Mouse (Mus musculus) midbrain, embryonic 11.5 days (tissue): ENCODE data around the gene Tm9sf1. TPM values are rescaled to one million over a fixed set of nuclear protein-coding genes. Genes with fewer than 3 reads are reported as not detected.
A peak's percentile ranks its signal among the peaks of the same experiment; 100 is the strongest.

Source experiments
- ATAC-seq: fragments of 200-750 bp; cut with Nextera tagmentation; 2 replicates; pipeline ENCODE4 v1.8.0; 2017; ENCODE audit warnings: moderate TSS enrichment, moderate library complexity; ENCODE audit not compliant: low FRiP score
- DNase-seq: peaks from one replicate; pipeline ENCODE4 v3.0.0; 2015; ENCODE audit warnings: low spot score; ENCODE audit errors: missing footprints
- H3K27ac ChIP-seq: fragments of 300-500 bp; sonication (generic); 2 replicates; pipeline ENCODE4 v1.5.1; 2014; ENCODE audit warnings: low read depth, low read length
- H3K27me3 ChIP-seq: fragments of 300-500 bp; sonication (generic); 2 replicates; pipeline ENCODE4 v1.6.1; 2014; ENCODE audit warnings: mild to moderate bottlenecking, low read length, moderate library complexity, mixed read lengths; ENCODE audit not compliant: control insufficient read depth, insufficient read depth
- H3K36me3 ChIP-seq: fragments of 300-500 bp; sonication (generic); 2 replicates; pipeline ENCODE4 v1.6.1; 2014; ENCODE audit warnings: mild to moderate bottlenecking, low read length, moderate library complexity, mixed read lengths; ENCODE audit not compliant: control insufficient read depth, insufficient read depth
- H3K4me1 ChIP-seq: fragments of 300-500 bp; sonication (generic); 2 replicates; pipeline ENCODE4 v1.6.1; 2014; ENCODE audit warnings: low read length; ENCODE audit not compliant: control insufficient read depth, insufficient read depth
- H3K4me2 ChIP-seq: fragments of 300-500 bp; sonication (generic); 2 replicates; pipeline ENCODE4 v1.6.1; 2014; ENCODE audit warnings: mild to moderate bottlenecking, moderate library complexity
- H3K4me3 ChIP-seq: fragments of 300-500 bp; sonication (generic); 2 replicates; pipeline ENCODE4 v1.5.1; 2014; ENCODE audit warnings: low read depth, low read length
- H3K9ac ChIP-seq: fragments of 300-500 bp; sonication (generic); 2 replicates; pipeline ENCODE4 v1.6.1; 2014; ENCODE audit warnings: low read length
- H3K9me3 ChIP-seq: fragments of 300-500 bp; sonication (generic); 2 replicates; pipeline ENCODE4 v1.6.1; 2016; ENCODE audit warnings: low read length; ENCODE audit not compliant: control insufficient read depth
- WGBS: fragments of 180-500 bp; shearing (Covaris S2); extraction: QIAGEN DNeasy Blood & Tissue Kit; methylation state at CpG from one replicate; pipeline ENCODE4 v1.1.7; 2014; 5-methylcytosine and 5-hydroxymethylcytosine counted together
- polyA plus RNA-seq: library from polyadenylated mRNA; unstranded; fragments of >200 nt; fragmentation: Nextera tagmentation; extraction: Ambion mirVana; gene quantifications from 2 replicates; pipeline ENCODE4 v1.2.1, GENCODE M21; 2014

Gene Tm9sf1
- polyA plus RNA-seq, 1 experiment from 2014 or later: 58.1 TPM

DNA sequence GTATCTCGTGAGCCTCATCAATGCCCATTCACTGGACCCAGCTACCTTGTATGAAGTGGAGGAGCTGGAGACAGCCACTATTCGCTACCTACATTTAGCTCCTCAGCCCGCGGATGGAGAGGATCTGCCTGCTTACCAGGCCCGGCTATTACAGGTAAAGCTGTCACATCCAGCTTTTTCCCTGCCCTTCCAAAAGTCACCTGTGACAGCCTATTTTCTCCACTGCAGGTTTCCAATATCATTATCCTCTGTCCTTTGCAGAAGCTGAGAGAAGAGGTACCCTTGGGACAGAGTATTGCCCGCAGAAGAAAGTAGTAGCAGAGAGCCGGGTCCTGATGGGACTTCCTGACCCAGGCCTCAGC is 40.4 kb downstream of the Tm9sf1 start, which contains the start of gene Irf9:
TSS of gene Irf9 (plus strand) at position 301 of the 362 bp plus-strand sequence.
- peak within 1 kb of the TSS; percentile 28; the same call in 1 of the 2 replicates for H3K4me2 ChIP-seq
- peak within 1 kb of the TSS; percentile 10; the same call in 1 of the 2 replicates for H3K4me3 ChIP-seq
- peak within 1 kb of the TSS; percentile 34; the same call in 1 of the 2 replicates for H3K9ac ChIP-seq

DNA sequence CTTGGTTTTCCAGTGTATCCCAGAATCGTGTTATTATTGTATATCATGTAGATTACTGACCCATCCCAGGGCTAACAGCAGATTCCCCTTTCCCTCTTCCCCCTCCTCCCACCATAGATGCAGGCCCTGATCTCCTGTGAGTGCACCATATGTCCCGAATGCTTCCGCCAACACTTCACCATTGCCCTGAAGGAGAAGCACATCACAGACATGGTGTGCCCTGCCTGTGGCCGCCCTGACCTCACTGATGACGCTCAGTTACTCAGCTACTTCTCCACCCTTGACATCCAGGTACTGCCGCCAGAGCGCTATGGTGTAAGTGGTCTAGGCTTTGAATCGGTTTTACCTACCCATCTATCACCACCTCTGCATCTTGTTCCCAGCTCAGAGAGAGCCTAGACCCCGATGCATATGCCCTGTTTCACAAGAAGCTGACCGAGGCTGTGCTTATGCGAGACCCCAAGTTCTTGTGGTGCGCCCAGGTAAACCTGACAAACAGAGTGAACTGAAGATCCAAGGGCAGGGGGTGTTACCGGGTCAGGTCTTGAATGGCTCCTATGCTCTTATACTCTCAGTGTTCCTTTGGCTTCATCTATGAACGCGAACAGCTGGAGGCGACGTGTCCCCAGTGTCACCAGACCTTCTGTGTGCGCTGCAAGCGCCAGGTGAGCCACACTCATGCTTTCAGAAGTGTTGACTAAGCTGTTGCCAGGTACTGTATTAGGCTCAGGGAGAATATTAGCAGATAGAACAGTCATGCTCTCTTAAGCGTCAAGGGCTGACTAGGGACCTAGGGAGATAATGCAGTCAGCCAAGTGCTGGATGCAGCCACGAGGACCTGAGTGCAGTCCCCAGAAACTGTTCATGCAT is 44.9 kb downstream of the Tm9sf1 start:
- no peak overlapping the region for H3K4me2 ChIP-seq
- H3K4me3 ChIP-seq: no peak overlapping the region
- H3K9me3 ChIP-seq: no peaks in the 10 kb centered on the region
- ATAC-seq (no peak), DNase-seq (peak; percentile 67)
- WGBS: 95% methylated on average over 21 of the region's 21 CpGs
- H3K4me1 ChIP-seq: no peaks in the 10 kb centered on the region
- H3K27ac ChIP-seq: no peak overlapping the region
- H3K27me3 ChIP-seq: no peaks in the 10 kb centered on the region
- no peak overlapping the region for H3K9ac ChIP-seq
- H3K36me3 ChIP-seq: peaks cover 34% of the 10 kb centered on the region

More for the DNA sequence above, 40.4 kb downstream of the Tm9sf1 start, which contains the start of gene Irf9:
- Histone ChIP-seq H3K9me3 (no peaks in the 10 kb centered on the region), H3K27me3 (no peaks in the 10 kb centered on the region), H3K36me3 (peaks cover 20% of the 10 kb centered on the region), H3K27ac (no peak within 1 kb of the TSS), H3K4me1 (no peaks in the 10 kb centered on the region)
- ATAC-seq (no peak), DNase-seq (peak; percentile 73)
- WGBS: 88% methylated on average over 7 of the region's 7 CpGs

DNA sequence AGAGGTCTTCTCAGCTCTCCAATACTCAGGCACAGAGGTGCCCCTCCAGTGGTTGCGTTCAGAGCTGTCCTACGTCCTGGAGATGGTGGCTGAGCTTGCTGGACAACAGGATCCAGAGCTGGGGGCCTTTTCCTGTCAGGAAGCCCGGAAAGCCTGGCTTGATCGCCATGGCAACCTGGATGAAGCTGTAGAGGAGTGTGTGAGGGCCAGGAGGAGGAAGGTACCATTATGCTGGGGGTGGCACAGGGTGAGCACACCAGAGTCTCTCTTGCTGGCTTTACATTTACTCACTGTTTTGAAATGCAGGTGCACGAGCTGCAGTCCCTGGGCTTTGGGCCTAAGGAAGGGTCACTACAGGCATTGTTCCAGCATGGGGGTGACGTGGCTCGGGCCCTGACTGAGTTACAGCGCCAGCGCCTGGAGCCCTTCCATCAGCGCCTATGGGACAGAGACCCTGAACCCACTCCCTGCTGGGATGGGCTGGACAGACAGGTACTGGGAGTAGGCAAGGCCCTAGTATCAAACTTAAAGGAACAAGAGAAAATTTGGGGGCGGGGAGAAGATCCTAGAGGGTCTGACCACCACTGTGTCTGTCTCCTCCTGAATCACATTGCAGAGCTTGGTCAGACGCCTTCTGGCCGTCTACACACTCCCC is 47.4 kb downstream of the Tm9sf1 start:
- H3K27me3 ChIP-seq: no peaks in the 10 kb centered on the region
- H3K36me3 ChIP-seq: peaks cover 26% of the 10 kb centered on the region
- H3K9ac ChIP-seq: no peak overlapping the region
- DNase-seq: peak; percentile 66
- ATAC-seq: no peak
- no peaks in the 10 kb centered on the region for H3K9me3 ChIP-seq
- no peak overlapping the region for H3K4me3 ChIP-seq
- no peak overlapping the region for H3K4me2 ChIP-seq
- WGBS: 78% methylated on average over 13 of the region's 13 CpGs
- no peak overlapping the region for H3K27ac ChIP-seq
- peaks cover 9% of the 10 kb centered on the region for H3K4me1 ChIP-seq

DNA sequence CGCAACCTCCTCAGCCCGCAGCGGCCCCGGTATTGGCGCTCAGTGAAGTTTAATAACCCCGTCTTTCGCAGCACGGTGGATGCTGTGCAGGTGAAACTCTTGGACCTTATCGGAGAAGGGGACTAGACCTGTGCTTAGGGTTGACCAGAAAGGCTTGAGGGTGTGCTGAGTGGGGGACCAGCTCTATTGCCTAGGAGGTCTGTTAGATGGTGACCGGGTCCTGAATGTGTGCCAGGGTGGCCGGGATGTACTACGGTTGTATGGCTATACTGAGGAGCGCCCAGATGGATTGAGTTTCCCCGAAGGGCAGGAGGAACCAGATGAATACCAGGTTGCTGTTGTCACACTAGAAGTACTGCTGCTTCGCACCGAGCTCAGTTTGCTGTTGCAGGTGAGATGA is 51.4 kb downstream of the Tm9sf1 start:
- WGBS: 8% methylated on average over 16 of the region's 16 CpGs
- no peak overlapping the region for H3K27ac ChIP-seq

DNA sequence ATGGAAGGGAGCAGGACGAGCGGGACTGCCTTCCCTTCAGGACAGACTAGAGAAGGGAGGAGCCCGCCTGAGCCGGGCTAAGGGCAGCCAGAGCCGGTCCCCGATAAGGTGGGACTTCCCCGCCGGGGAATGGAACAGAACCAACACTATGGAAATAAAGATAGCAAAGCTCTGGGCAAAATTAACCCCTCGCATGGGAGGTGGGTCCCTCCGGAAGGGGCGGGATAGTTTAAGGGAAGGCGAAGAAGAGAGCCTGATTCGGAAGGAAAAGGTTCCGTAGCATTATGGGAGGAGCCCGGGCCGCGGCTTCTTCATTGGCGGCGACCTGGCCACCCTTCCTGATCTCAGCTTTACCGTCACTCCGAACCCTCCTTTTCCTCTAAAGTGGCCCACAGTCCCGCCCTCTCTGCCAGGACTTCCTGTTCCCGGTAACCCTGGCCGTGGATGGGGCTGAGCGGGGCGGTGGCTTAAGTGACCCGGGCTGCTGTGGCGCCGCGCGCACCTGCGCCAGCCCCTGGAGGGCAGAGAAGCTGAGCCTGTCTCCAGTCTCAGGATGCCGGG is 52.2 kb downstream of the Tm9sf1 start, which contains the start of gene Rnf31:
TSS of gene Rnf31 (plus strand) at position 378 of the 561 bp plus-strand sequence.
- DNase-seq (peak; percentile 98), ATAC-seq (peak; percentile 86)
- Histone ChIP-seq H3K4me3 (peak within 1 kb of the TSS; percentile 91), H3K9ac (peak within 1 kb of the TSS; percentile 85), H3K4me1 (peaks cover 15% of the 10 kb centered on the region), H3K27ac (peak within 1 kb of the TSS; percentile 85), H3K9me3 (no peaks in the 10 kb centered on the region), H3K36me3 (peaks cover 17% of the 10 kb centered on the region), H3K4me2 (peak within 1 kb of the TSS; percentile 97), H3K27me3 (no peaks in the 10 kb centered on the region)
- WGBS: under 1% methylated on average over 33 of the region's 33 CpGs

More for the DNA sequence above, 51.4 kb downstream of the Tm9sf1 start:
- ATAC-seq (no peak), DNase-seq (no peak)
- no peaks in the 10 kb centered on the region for H3K27me3 ChIP-seq
- no peaks in the 10 kb centered on the region for H3K9me3 ChIP-seq
- peak overlapping the region; percentile 91 for H3K4me3 ChIP-seq
- peaks cover 15% of the 10 kb centered on the region for H3K4me1 ChIP-seq
- peak overlapping the region; percentile 97 for H3K4me2 ChIP-seq
- peaks cover 19% of the 10 kb centered on the region for H3K36me3 ChIP-seq
- H3K9ac ChIP-seq: peak overlapping the region; percentile 85

DNA sequence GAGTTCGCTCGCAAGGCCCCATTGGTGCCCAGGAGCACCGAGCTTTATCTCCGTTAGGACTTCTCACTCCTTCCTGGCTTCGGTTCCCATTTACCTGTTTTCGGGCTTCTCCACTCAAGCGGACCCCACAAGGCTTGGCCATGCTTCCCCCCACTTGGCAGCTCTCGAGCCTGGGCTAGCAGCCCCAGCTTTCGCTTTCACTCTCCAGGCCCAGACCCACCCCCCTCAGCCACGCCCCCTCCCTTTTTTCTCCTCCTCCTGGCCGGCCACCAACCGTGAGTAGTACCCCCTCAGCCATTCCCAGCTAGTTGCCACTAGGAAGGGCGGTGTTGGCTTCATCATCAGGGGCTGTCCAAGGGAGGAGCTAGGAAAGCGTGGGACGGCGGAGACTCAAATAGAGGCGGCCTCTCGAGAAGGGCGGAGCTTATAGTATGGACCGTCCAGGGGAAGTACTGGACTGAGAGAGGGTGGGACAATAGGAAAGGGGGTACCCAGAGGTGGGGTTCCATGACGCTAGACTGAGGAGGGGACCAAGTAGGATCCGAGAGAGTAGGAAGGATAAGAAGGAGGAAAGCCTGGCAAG is 52.8 kb downstream of the Tm9sf1 start, which contains the start of gene Psme2:
TSS of gene Psme2 (minus strand) at position 366 of the 583 bp plus-strand sequence.
- no peaks in the 10 kb centered on the region for H3K9me3 ChIP-seq
- peaks cover 12% of the 10 kb centered on the region for H3K36me3 ChIP-seq
- no peaks in the 10 kb centered on the region for H3K27me3 ChIP-seq
- peak within 1 kb of the TSS; percentile 85 for H3K9ac ChIP-seq
- H3K4me3 ChIP-seq: peak within 1 kb of the TSS; percentile 91
- H3K27ac ChIP-seq: peak within 1 kb of the TSS; percentile 85
- H3K4me1 ChIP-seq: peaks cover 15% of the 10 kb centered on the region
- under 1% methylated on average over 22 of the region's 22 CpGs for WGBS
- peak; percentile 98 for DNase-seq
- H3K4me2 ChIP-seq: peak within 1 kb of the TSS; percentile 97
- ATAC-seq: peak; percentile 96

DNA sequence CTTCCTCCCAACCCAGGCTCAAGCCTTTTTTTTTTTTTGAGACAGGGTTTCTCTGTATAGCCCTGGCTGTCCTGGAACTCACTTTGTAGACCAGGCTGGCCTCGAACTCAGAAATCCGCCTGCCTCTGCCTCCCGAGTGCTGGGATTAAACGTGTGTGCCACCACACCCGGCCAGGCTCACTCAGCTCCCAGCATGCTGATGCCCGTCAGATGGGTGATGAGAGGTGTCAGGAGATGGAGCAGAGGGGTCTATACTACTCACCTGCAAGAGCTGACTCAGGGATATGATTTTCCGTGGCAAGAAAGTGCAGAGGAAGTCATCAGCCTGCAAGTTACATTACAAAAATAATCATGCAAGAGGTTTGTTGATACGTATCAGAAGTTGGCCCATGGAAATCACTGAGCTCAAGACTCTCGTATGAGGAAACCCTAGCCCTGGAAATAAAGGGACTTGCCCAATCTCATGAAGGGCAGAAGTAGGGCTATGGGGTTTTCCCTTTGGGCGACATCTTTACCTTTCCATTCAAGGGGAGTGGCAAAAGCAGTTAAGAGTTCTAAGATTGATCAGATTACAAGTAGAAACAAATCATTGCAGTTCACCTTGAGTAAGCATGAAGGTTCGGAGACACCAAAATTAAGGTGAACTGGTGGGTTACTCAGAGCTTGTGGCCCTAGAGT is 53.7 kb downstream of the Tm9sf1 start:
- WGBS: 89% methylated on average over 11 of the region's 11 CpGs
- DNase-seq (no peak), ATAC-seq (no peak)
- no peak overlapping the region for H3K27ac ChIP-seq
- no peaks in the 10 kb centered on the region for H3K9me3 ChIP-seq
- no peaks in the 10 kb centered on the region for H3K27me3 ChIP-seq
- H3K4me2 ChIP-seq: peak overlapping the region; percentile 97
- H3K36me3 ChIP-seq: peaks cover 6% of the 10 kb centered on the region
- H3K4me3 ChIP-seq: peak overlapping the region; percentile 91
- H3K9ac ChIP-seq: peak overlapping the region; percentile 85
- H3K4me1 ChIP-seq: peaks cover 15% of the 10 kb centered on the region

DNA sequence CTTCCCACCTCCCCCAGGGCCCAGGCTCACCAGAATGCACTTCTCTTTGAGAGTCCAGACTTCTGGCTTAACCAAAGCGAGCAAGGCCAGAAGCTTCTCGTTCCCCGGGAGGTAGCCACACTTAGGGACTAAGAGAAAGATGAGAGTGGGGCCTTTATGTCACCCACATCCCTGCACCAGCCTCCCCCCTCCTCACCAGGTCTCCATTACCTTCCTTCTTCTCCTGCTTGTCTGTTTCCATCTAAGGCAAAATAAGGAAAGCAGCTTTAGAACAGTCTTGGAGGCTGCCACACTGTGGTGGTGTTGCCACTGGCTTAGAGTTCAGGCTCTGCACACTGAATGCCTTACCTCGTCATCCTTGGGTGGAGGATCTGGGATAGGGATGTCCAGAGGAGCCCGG is 54.3 kb downstream of the Tm9sf1 start:
- Histone ChIP-seq H3K4me1 (peaks cover 17% of the 10 kb centered on the region), H3K27ac (no peak overlapping the region), H3K36me3 (peaks cover 5% of the 10 kb centered on the region; the same call in 1 of the 2 replicates), H3K27me3 (no peaks in the 10 kb centered on the region), H3K4me3 (no peak overlapping the region), H3K9me3 (no peaks in the 10 kb centered on the region), H3K9ac (no peak overlapping the region), H3K4me2 (no peak overlapping the region)
- DNase-seq: peak; percentile 26
- no peak for ATAC-seq
- WGBS: 92% methylated on average over 5 of the region's 5 CpGs
